Mouse (Mus musculus): ENCODE results near the gene Sh3gl1. TPM values are rescaled to one million over a fixed set of nuclear protein-coding genes. Genes with fewer than 3 reads are reported as not detected.
A peak's percentile ranks its signal among the peaks of the same experiment; 100 is the strongest.

Gene Sh3gl1
- total RNA-seq, 2 experiments from 2014 or later = 8.7 to 9.5 TPM

DNA sequence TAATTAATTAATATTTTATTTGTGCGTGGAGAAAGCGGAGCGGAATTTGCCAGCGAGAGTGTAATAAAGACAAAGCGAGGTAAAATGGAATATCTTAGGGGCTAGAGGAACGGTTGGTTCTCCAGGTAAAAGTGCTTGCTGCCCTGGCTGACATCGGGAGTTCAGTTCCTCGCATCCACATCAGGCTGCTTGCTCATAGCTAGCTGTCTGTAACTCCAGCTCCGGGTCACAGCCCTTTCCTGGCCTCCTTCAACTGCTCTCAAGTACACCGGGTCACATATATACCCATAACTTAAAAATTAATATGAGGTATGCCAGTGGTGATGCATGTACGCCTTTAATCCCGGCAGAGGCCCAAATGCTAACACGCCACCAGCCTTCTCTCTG, 459 bp upstream of the Sh3gl1 start:
- intact Hi-C loops (cut with DNase I) = loop anchor here (5.0 to 10.0 kb wide), 2 partner anchors 40 to 1238 kb away; partner anchors contain the start of genes Hdgfl2, Ubxn6 and Vav1
- DNase-seq = peak; percentile 48
- Histone ChIP-seq H3K4me3 (peak overlapping the region; percentile 99), H3K27ac (peak overlapping the region; percentile 87)
- no peak for TF ChIP-seq CTCF (IDR thresholded peaks at IDR 0.05)

DNA sequence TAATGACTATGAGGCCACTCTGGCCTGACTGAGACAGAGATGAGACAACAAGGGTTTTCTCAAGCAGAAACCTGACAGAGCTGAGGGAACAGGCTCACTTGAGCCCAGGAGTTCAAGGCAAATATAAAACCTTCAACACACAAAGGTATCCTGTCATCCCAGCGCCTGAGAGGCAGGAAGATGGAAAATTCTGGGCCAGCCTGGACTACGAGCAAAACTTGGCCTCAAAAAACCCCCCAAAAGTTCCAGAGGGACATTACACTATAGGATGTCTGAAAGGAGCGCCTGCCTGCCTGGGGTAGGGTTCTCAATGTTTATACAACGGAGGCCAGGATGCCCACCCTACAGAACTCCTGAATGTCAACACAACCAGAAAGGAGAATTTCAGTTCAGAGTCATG, 1.2 kb downstream of the Sh3gl1 start:
- peak overlapping the region; percentile 100 for H3K27ac ChIP-seq
- peak overlapping the region; percentile 99 for H3K4me3 ChIP-seq
- TF ChIP-seq CTCF (IDR thresholded peaks at IDR 0.05) = no peak
- no peak for DNase-seq
- intact Hi-C loops (cut with DNase I) = loop anchor here (2.0 to 10.0 kb wide), 3 partner anchors 22 to 1240 kb away; partner anchors contain the start of genes Hdgfl2, Ubxn6 and Vav1

DNA sequence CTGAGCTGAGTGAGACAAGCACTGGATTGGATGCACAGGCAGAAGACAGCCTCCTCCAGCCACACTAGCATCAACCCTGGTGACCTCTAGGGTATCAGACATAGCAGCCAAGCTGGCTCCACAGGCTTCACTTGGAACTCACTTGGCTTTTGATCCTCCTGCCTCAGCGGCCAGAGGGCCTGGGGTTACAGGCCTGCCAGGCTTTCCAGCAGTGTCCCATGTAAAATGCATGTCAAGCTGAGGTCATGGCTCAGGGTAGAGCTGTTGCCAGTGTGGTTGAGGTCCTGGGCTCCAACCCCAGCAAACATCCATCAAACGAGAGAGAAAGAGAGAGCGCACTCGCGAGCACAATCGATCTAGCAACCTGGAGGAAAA, 1.7 kb downstream of the Sh3gl1 start:
- no peak for TF ChIP-seq CTCF (IDR thresholded peaks at IDR 0.05)
- peak; percentile 20 for DNase-seq
- H3K27ac ChIP-seq = peak overlapping the region; percentile 100
- intact Hi-C loops (cut with DNase I) = loop anchor here (2.0 to 10.0 kb wide), 3 partner anchors 22 to 1240 kb away; partner anchors contain the start of genes Hdgfl2, Ubxn6 and Vav1
- peak overlapping the region; percentile 99 for H3K4me3 ChIP-seq

DNA sequence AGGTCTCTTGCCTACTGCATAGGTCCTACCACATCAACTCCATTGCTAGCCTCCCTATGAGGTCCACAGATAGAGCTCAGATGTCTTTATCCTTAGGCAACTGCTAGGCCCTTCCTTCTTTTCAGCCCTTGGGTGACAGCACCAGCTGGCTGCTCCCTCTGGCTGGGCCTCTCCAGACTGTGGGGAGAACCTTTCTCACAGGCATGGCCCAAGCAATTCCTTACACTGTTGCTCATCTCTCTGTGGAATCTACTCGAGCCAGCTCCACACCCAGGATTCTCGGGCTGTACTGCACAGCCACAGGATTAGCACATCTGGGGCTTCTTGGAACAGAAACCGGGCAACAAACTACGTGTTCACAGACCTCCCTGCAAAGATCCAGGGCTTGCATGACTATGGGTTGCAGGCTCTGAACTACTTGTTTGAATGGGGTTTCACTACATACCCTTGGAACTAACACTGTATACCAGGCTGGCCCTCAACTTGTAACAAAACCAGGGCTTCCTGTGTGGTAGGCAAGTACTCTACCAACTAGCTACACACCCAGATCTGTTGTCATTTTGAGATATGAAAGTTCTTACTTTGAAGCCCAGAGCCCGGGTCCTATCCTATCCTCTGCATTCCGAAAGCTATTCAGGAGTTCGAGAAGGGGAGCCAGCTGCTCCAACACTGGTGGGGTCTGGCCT, 2.3 kb downstream of the Sh3gl1 start:
- peak overlapping the region; percentile 99 for H3K4me3 ChIP-seq
- peak; percentile 72 for DNase-seq

DNA sequence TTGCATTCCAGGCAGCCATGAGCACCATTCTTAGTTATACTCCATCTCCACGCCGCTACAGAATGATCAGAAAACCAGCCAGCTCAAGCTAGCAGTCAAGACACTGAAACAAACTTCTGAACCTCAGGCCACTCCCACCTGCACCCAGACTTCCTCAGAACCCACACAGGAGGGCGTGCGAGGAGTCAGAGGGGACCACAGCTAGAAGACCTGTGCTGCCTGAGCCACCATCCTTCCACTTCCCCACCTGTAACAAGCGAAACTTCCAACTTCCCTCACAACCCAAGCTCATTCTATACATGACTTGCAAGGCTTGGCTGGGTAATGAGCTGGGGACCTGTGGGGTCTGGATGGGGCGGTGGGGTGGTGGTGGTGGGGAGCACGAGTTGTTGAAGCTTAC, 3.6 kb downstream of the Sh3gl1 start:
- H3K27ac ChIP-seq = peak overlapping the region; percentile 100
- intact Hi-C loops (cut with DNase I) = loop anchor here (10.0 kb wide), 1 partner anchor 1242 kb away; the partner anchor contains the start of gene Vav1
- peak overlapping the region; percentile 5; the same call in 1 of the 2 replicates for H3K4me3 ChIP-seq
- peak; percentile 24 for DNase-seq
- no peak for TF ChIP-seq CTCF (IDR thresholded peaks at IDR 0.05)

More for the DNA sequence above, 2.3 kb downstream of the Sh3gl1 start:
- no peak for TF ChIP-seq CTCF (IDR thresholded peaks at IDR 0.05)
- peak overlapping the region; percentile 100 for H3K27ac ChIP-seq
- intact Hi-C loops (cut with DNase I) = loop anchor here (2.0 to 10.0 kb wide), 2 partner anchors 21 to 1241 kb away; partner anchors contain the start of gene Vav1

DNA sequence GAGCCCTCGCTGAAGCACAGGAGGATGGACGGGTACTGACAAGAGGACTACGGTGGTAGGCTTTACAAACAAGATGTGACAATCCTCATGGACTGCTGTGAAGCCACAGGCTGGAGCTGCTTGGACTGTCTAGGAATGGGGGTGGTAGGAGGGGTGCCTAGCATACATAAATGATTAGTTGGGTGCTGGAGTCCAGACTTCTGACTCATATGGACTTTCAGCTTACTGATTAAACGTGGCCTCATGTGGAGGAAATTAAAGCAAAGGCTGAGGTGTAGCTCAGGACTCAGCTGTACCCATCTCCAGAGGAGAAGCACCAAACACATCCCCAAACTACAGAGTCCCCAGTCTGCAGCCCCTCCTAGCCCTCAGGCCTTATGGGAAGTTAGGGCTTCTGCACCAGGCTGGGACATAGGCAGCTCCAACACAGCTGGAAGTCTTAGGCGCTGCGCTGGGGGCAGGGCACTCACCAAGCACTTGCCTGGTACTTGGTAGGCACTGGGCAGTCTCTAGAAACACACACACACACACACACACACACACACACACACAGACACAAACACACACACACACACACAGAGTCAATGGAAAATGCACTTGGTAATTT, 4.2 kb downstream of the Sh3gl1 start:
- H3K4me3 ChIP-seq = no peak overlapping the region
- intact Hi-C loops (cut with DNase I) = loop anchor here (10.0 kb wide), 1 partner anchor 1243 kb away; the partner anchor contains the start of gene Vav1
- H3K27ac ChIP-seq = peak overlapping the region; percentile 43; the same call in 1 of the 2 replicates
- no peak for TF ChIP-seq CTCF (IDR thresholded peaks at IDR 0.05)
- DNase-seq = peak; percentile 25

DNA sequence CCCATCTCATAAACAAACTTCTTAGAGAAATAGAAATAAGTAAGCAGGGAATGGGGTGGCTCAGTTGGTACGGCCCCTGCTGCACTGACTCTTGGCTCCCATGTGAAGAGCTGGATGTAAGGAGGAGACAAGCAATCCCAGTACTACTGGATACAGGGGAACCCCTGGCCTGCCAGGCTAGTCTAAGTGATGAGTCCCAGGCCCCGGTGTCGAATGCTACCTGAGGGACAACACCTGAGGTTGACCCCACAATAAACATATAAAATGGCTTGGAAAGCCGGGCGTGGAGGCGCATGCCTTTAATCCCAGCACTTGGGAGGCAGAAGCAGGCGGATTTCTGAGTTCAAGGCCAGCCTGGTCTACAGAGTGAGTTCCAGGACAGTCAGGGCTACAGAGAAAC, 5.0 kb downstream of the Sh3gl1 start:
- no peak for DNase-seq
- Histone ChIP-seq H3K4me3 (no peak overlapping the region), H3K27ac (peak overlapping the region; percentile 89)
- no peak for TF ChIP-seq CTCF (IDR thresholded peaks at IDR 0.05)
- intact Hi-C loops (cut with DNase I) = loop anchor here (10.0 kb wide), 1 partner anchor 1243 kb away; the partner anchor contains the start of gene Vav1

DNA sequence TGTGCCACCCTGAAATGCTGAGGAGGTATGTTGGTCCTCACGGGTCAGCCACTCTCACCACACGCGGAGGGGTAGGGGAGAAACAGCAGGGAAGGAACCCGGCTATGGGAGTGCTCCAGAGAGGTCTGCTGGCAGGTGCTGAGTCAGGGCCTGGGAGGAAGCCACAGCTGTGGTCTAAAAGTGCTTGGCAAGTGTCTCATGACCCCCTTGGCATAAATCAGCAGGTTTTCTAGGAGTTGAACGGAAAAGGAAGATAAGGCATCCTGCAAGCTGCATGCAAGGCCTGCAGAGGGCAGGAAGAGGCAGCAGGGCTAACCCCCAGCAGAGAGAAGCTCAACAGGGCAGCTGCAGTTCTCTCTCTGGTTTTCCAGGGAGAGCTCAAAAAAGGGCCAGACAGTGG, 5.5 kb downstream of the Sh3gl1 start:
- Histone ChIP-seq H3K27ac (peak overlapping the region; percentile 89), H3K4me3 (peak overlapping the region; percentile 11; the same call in 1 of the 2 replicates)
- intact Hi-C loops (cut with DNase I) = loop anchor here (10.0 kb wide), 1 partner anchor 1244 kb away; the partner anchor contains the start of gene Vav1
- peak; percentile 67 for DNase-seq
- TF ChIP-seq CTCF (IDR thresholded peaks at IDR 0.05) = peak; percentile 16; the same call in 1 of the 2 replicates

DNA sequence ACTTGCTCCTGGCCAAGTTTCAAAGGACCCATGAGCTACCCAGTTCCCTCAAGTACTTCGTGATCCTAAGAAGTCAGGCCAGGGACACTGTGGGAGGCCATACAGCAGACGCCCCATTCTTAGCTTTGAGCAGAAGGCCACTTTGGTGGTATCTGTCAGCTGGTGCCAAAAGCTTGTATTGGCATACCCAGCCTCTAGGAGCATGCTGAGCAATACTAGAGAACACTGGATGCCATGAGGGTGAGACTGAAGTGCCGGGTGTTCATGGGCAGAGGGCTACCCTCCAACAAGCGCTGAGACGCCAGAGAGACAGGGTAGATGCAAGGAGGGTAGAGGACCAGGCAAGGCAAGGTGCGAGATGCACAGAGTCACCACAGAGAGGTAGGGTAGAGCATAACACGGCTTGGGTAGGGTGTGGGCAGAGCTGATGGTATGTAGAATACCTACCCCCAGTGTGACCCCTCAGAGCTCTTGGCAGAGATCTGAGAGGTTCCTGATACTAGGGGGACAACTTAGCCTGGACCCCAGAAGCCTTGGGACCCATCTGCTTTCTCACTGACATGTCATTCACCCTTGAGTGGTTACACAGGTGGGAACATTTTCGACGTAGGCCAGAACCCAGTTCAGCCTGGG, 6.1 kb downstream of the Sh3gl1 start:
- H3K27ac ChIP-seq = peak overlapping the region; percentile 89
- intact Hi-C loops (cut with DNase I) = loop anchor here (10.0 kb wide), 1 partner anchor 1244 kb away; the partner anchor contains the start of gene Vav1
- peak; percentile 17 for DNase-seq
- no peak for TF ChIP-seq CTCF (IDR thresholded peaks at IDR 0.05)
- H3K4me3 ChIP-seq = peak overlapping the region; percentile 11; the same call in 1 of the 2 replicates

DNA sequence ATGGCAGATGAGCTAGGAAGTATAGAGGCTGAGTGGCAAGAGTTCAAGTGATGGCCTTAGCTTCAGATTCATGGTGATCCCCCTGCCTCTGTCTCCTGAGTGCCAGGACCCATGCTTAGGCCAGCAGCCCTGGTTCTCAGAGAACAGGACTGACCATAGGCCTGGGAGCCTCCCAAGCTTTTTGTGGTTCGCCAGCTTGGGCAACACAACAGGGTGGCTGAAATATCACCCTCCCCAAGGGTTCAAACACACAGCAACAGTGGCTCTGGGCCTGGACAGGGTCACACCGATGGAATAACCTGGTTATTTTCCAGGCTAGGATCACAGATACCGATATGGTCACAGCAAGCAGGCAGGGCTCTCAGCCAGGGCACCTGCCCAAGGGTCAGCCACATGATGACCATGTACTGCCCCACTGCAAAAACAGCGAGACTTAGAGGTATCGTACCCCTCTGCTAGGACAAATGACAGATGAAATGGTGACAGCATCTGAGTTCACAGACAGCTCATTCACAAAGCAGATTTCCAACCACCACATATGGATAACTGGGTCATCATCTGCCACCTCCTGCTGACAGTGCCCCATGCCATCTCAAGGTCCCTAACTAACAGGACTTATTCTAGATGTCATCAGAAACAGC, 8.5 kb downstream of the Sh3gl1 start:
- peak; percentile 86 for DNase-seq
- TF ChIP-seq CTCF (IDR thresholded peaks at IDR 0.05) = no peak
- H3K27ac ChIP-seq = peak overlapping the region; percentile 89
- no peak overlapping the region for H3K4me3 ChIP-seq
- intact Hi-C loops (cut with DNase I) = no loop called here

DNA sequence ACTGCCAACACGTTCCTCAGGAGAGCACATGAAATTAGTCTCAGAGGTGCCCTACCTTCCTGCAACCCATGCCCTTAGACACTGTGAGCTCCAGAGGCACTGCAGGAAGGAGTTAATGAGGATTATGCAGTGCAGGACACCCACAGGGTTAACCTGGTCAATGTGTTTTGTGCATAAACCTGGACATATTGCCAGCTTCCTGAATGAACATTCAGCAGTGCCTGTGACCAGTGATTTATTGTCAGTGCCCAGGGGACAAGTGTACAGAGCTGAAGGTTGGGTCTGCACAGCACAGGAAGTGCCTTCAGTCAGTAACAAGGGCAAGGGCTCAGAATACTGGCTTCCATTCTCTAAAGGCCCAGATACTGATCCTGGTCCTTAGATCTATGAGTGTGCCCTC, 9.6 kb downstream of the Sh3gl1 start:
- intact Hi-C loops (cut with DNase I) = no loop called here
- DNase-seq = no peak
- H3K27ac ChIP-seq = peak overlapping the region; percentile 89
- no peak overlapping the region; the same call in 1 of the 2 replicates for H3K4me3 ChIP-seq
- TF ChIP-seq CTCF (IDR thresholded peaks at IDR 0.05) = no peak

DNA sequence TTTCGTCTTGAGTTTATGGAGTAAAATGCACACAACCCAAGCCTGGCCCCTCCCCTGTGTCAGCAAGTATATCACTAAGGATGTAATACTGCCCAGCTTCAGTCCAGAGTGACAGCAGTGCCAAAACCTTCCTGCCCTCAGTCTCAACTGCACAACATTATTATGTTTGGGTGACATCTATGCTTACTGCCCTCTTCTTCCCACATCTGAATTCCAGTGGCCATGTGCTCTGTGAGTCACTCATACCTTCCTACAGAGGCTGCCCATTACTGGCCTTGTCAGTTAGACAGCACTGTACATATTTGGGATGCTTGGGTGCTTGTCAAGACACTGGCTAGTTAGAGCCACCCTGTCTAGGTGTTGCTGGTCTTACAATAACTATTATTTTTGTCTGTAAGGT, 10.1 kb downstream of the Sh3gl1 start:
- no peak overlapping the region for H3K4me3 ChIP-seq
- intact Hi-C loops (cut with DNase I) = no loop called here
- no peak for DNase-seq
- TF ChIP-seq CTCF (IDR thresholded peaks at IDR 0.05) = no peak
- peak overlapping the region; percentile 89 for H3K27ac ChIP-seq
